Mouse (Mus musculus): Measurements from ENCODE around the gene Cks1b.

DNA sequence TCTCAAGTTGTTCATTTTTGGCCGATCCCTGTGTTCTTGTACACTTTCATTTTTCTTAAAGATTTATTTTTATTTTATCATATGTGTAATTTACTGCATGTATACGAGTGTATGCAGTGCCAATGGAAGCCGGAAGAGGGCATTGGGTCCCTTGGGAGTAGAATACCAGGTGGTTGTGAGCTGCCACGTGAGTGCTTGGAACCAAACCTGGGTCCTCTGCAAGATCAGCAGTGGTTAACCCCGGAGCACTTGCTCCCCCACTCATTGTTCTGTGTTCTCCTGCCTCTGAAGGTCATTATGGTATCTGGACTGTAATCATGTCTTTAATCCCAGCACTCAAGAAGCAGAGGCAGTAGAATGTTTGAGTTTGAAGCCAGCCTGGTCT is 7.0 kb upstream of the Cks1b start:
- TF ChIP-seq CTCF (IDR thresholded peaks at IDR 0.05; ENCODE audit: low read depth, low read length) (no peak), GATA1 (IDR thresholded peaks at IDR 0.05; ENCODE audit: borderline replicate concordance, low read length) (no peak)

Measured in G1E (cell line).